Mouse (Mus musculus) right cerebral cortex, postnatal 36 days (tissue): ENCODE measurements around the gene Rnf114.

Source experiments
- DNase-seq, 2 experiments: peaks; one replicate each; pipeline ENCODE4 v3.0.0; 2022; ENCODE audit warnings: low spot score in 2 of 2, mixed read lengths in 1 of 2

The Rnf114 gene

DNA sequence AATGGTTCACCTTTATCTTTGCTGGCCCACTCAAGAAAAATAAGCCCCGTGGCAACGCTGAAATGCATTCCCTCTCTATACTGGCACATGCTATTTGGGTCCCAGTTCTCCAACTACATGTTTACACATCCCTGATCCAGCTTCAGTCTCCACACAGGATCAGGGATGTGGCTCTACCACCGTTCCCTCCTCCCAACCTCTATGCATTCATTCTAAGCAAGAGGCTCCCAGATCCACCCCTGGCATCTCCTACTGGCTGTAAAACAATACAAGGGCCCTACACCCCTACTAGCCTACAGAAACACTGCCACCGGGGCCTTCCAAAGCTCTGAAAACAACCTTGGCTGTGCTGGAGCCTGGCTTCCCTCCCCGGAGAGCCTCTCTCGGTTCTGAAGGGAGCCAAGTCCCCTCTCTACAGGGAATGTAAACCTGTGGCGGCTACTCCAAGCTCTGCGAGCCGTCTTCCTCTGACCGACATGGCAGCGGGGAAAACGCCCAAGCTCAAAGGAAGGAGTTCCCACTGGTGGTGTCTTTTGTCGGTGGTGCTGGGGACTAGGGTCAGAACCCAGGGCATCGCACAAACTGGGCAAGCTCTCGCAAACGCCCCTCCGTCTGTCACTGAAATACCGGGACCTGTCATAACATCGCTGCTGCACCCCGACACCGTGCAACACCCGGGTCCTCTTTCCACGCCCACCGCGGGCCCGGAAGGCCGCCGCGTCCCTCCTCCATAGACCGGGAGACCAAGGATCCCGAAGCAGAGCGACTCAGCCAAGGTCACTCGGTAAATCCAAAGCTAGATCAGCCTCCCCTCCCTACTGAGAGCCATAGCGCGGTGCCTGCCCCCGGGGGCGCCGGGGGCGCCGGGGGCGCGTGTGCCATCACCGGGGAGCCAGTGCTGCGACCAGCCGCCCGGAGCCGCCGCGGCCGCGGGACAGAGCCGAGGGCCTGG, at the start of gene Rnf114:
Gene Rnf114, plus strand, starts transcription at position 889 of the 952 bp plus-strand sequence.
- DNase-seq, result no peak

- DNase-seq, result no peak
Observed at GRCm38 (mm10) chr2:167443411-167444193, 48.8 kb upstream of the Rnf114 start.

GRCm38 (mm10) chr2:167445911-167446780, 46.3 kb upstream of the Rnf114 start:
- DNase-seq, result no peak

DNA sequence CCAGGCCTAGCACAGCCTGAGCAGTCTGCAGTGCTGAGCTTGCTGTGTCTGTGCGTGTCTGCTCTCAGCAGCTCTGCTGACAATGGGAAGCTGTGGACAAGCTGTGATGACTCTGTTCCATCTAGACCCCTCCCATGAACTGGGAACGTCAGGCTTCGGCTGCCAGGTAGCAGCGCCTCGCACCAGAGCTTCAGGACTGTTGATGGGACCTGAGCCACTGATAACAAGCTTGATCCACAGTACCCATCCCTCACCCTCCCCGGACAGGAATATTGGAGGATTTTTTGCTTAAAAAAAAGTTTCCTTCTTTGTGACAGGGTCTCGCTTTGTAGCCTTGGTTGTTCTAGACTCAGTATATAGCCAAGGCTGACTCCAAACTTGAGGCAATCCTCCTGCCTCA, 45.2 kb upstream of the Rnf114 start:
- DNase-seq, result no peak

DNA sequence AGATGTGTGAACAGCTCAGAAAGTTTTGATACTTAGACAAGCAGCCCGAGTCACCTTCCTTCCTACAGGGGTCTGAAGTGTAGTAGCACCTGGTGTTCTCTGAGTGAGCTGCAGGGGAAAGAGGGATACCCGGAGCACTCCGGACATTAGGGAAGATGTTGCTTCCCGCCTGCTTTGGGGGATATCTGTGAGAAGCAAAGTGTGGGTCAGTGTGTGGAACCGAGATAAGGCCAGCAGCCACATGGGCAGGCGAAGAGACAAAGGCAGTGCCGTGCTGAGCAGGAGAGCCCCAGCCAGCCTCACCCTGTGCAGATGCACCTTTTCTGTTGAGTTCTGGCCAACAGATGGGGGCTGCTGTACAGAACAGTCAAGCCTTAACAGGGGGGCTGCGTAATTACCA, 44.8 kb upstream of the Rnf114 start:
- no peak for DNase-seq

DNA sequence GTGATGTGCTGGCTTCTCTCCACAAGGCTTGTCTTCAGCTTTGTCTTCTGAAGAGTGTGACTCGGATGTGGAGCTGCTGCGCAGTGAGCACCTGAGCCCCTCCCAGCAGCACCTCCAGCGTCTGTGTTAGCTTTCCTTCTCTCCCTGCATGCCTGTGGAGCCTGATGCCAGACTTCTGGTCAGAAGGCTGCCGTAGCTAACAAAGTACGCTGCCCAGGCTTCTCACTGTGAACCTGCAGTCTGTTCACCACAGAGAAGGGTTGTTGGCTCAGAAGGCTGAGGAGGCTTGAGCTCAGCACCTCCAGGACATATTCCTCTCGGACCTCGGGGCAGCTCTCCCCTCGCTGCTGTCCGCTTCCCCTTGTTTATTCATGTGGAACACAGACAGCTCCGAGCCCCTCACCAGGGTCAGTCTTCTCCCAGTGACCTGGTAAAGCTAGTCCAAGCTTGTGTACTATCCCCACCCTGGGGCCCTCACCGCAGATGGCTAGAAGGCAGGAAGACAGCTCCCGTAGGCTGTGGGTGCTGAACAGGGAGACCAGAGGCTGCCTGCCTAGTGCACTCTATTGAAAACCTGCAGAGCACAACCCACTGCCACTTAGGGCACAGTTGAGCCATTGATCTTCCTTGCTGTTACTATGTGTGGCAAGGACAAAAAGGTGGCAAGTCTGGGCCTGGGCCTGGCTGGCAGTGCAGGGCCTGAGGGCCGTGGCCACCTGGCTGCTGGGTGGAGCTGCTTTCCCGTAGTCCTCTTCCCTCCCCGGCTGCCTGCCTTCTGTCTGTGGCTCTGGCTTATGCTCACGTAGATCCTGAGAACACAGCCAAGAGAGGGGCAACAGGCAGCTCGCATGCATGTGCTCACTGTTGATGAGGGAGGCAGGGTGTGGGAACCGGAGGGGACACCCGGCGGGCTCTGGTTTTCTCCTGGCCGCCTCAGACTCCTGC, 42.8 kb upstream of the Rnf114 start:
- DNase-seq, result no peak

- no peak for DNase-seq
Observed at GRCm38 (mm10) chr2:167450647-167451046, 41.8 kb upstream of the Rnf114 start.

- DNase-seq, result no peak
Observed at GRCm38 (mm10) chr2:167453814-167454213, 38.6 kb upstream of the Rnf114 start.

DNA sequence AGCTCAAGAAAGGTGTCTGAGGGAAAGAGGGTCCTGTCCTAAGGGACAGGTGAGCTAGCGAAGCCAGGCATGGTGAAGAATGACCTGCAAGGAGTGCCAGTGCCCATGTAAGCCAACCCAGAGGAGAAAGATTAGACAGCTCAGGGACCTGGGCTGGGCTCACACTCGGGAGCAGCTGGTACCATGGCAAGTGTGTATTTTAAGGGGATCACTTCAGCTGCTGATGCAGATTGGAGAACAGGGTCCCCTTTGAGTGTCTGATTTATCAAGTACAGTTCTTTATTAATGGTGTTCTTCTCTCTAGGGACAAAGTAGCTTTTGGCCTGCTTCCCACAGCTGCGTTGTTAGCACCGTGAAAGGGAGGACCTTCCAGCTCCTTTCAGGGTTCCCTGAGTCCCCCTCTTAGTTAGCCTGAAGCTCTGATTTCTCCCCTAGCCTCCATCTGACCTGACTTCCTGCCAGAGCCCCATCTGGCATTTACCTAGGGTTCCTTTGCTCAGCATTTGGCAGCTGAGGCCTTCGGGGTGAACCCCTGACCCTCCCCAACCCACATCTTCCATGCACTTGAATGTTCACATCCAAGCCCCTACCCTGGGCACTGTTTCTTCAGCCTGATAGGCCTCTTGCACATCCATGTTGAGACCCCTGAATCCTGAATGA, 36.0 kb upstream of the Rnf114 start:
- DNase-seq, result no peak

- DNase-seq, result no peak
Observed at GRCm38 (mm10) chr2:167457213-167457612, 35.2 kb upstream of the Rnf114 start.

DNA sequence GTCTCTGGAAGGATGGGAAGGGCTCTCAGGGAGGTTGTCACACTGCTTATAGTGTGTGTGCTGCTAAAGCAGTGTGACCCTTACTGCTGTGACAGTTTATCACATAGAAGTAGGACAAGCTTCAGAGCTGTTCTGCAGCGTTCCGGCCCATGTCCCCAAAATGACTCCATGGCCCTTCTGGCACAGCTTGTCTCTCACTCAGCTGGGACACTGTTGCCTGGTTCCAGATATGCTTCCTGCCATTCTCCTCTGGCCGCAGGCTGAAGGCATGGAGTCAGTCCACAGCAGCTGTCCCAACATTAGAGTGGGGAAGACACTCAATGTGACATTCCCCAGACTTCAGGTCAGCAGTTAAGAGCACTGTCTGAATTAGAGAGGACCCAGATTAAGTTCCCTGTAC, 33.9 kb upstream of the Rnf114 start:
- DNase-seq, result no peak

DNA sequence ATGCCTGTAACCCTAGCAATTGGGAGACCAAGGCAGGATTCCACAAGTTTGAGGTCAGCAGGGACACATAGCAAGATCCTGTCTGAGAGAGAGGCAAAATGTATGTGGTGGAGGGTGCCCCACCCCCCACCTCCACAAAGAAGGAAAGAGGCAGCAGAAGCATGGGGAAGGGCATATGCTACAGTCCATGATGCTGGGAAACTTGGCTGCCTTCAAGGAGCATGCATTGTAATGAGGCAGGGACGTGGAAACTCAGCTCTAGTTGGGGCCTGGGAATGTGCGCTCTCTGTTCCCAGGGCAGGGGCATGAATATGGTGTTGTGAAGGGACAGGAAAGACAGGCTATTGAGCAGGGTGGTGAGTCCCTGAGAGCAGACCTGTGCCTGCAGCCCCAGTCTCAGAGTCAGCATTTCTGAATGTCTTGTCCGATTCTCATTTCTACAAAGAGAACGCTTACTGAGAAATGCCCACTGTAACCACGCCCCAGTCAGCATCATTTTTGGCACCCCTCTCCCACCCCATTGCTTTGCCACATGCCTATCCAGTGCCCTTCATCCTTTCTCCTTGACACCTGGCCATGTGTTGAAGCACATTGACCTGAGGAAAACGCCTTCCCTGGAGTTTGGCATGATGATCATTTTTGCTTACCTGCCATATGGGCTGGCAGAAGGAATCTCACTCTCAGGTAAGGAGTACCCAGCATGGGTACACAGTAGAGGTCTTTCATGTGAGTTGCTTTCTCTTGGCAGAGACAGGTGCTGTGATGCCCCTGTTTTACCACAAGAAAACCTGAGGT, 33.2 kb upstream of the Rnf114 start:
- no peak for DNase-seq

DNA sequence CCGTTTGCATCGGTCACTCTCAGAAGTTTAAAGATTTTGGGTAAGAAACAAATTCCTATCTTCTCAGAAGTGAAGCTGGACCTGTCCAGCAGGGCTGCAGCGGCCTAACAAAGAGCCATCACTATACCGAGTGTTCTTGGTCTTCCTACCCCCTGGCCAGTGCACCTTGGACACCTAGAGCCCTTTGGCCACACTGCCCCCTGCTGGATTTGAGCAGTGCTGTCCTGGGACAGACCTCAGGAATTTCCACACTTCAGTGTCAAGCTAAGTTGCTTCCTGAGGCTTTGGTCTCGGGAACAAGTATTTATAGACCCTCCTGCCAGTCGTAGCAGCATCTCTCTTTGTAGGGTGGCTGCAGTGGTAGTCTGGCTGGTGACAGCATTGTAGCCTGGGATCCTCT, 29.5 kb upstream of the Rnf114 start:
- DNase-seq, result no peak

DNA sequence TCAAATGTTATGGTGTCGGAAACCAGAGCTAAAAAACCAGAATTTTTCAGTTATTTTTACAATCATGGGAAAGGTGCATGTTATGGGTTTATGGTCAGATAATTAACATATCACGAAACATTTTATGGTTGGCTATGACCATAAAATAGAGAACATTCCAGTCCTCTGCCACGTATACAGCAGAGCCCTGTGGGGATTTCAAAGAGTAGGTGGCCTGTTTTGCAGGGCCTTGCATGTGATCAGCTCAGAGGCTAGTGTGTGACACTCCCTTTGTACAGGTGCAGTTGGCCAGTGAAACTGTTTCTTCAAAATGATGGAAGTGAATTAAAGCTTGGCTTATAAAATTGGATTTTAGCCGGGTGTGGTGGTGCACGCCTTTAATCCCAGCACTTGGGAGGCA, 28.6 kb upstream of the Rnf114 start:
- DNase-seq, result no peak

- DNase-seq, result no peak
Observed at GRCm38 (mm10) chr2:167465951-167466350, 26.5 kb upstream of the Rnf114 start.

DNA sequence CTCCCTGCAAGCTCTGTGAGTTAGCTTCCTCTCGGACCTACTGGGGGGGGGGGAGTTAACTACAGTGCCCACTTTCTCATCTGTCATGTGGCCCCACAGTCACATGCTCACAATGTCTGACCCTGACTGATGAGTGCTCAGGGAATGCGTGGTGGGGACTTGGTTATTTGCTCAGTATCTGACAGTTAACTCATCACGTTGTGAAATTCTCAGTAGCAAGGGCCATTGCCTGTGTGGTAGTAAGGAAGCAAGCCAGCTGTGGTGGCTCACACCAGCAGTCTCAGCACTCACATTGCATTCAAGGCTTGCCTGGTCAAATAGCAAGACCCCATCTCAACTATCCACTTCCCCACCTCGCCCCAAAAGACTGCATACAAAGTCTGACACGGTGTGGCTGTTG, 25.2 kb upstream of the Rnf114 start:
- no peak for DNase-seq

GRCm38 (mm10) chr2:167468444-167468843, 24.0 kb upstream of the Rnf114 start:
- DNase-seq, result no peak

DNA sequence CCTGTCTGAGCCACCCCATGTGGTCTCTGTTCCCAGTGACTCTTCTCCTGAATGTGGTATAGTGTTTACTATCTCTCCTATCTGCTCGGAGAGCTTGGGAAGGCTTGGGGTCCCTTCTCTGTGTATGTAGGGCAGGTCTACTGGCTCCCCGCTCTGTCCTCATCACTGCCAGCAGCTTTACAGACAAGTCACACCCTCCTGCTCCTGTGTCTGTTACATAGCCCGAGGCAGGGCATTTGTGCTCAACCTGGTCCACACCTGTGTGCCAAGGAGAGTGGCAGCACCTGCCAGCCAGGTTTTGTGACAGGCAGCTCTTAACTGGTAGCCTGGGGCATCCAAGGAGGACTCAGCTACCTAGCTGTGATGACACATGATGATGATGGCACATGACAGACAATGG, 21.8 kb upstream of the Rnf114 start:
- no peak for DNase-seq

DNA sequence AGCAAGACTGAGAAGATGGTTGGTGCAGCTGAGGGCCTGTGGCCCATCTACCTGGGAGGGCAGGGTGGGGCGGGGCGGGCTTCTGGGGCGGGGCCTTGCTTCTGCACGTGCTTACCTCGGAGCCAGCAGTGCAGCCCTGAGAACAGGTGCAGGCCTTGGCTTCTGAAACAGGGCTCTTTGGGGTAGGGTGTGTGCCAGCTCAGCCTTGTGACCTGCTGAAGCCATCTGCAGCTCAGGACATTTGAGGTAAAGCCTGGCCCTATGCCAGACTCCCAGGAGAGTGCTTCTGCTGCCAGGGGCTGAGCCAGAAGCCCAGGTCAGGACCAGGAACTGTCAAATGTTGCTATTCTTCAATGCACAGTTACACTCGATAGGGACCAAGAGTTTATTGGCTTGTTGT, 20.9 kb upstream of the Rnf114 start:
- DNase-seq, result no peak
